Mouse (Mus musculus) urinary bladder, postnatal 36 days (tissue): ENCODE results near the gene Cd300lf.

ENCODE experiments used
- DNase-seq, 2 experiments: peaks; one replicate each; pipeline ENCODE4 v3.0.0; 2022; ENCODE audit warnings: low spot score in 2 of 2, mixed read lengths in 1 of 2

The Cd300lf gene

DNA sequence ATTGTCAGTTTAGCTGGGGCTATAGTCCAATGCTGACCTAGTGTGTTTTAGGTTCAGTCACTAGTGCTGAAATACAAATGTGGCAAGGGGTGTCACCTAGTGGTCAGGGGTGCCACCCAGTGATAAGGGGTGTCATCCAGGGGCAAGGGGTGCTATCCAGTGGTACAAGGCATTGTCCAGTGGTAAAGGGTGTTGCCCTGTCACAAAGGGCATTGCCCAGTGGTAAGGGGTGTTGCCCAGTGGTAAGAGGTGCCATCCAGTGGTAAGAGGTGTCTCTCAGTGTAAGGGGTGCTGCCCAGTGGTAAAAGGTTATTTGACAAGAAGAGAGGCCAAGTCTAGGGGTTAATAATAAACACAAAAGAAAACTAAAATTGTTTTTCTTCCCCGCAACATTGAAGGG lies 56.4 kb downstream of the Cd300lf start:
- DNase-seq: no peak

DNA sequence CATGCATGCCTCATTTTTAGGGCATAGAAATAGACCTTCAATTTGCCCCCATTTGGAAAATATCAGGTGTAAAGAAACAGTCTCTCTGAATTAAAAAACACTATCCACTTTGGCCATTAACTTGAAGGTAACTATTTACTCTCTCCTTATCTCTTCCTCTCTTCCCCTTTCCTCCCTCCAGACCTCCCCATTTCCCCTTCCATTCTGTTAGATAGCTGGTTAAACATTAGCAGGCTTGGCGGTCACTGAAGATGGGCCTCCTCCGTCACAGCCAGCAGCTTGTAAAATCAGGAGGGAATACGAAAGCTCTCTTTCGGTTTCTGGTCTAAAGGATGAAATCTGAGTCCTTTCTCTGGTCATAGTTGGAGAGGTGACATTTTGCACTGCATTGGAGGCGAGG lies 57.9 kb downstream of the Cd300lf start:
- no peak for DNase-seq

DNA sequence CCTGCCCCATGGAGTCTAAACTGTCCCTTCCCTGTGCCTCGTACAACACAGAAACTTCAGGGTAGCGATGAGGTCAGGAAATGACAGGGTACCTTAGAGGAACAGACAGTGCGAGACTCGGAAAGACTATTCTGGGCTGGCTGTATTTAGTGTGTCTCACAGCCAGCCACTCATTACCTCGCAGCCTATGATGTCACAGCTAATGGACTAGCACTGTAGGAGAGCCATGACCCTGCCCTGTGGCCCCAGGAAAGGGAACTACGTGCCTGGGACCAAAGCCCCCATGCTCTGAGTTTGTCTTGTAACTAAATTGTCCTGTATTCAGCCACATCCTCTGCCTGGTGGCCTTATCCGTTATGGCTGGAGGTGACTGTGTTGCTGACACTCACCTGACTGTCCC lies 58.4 kb downstream of the Cd300lf start:
- DNase-seq: no peak

DNA sequence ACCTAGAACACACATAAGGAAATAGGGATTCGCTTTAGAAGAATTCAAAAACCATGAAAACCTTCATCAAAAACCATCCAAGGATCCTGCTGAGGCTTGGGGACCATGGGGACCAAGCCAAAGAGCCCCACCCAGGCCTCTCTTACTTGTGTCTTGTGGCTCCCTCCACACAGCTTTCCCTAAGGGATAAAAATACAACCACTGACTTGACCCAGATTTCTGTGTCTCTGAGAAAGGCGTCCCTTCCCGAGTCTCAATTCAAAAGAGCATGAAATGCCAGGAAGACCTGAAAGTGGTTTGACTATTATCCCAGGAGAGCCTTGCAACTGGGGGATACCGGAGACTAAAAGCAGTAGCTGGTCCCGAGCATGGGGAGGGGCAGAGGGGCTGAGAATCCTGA lies 60.8 kb downstream of the Cd300lf start:
- no peak for DNase-seq

DNA sequence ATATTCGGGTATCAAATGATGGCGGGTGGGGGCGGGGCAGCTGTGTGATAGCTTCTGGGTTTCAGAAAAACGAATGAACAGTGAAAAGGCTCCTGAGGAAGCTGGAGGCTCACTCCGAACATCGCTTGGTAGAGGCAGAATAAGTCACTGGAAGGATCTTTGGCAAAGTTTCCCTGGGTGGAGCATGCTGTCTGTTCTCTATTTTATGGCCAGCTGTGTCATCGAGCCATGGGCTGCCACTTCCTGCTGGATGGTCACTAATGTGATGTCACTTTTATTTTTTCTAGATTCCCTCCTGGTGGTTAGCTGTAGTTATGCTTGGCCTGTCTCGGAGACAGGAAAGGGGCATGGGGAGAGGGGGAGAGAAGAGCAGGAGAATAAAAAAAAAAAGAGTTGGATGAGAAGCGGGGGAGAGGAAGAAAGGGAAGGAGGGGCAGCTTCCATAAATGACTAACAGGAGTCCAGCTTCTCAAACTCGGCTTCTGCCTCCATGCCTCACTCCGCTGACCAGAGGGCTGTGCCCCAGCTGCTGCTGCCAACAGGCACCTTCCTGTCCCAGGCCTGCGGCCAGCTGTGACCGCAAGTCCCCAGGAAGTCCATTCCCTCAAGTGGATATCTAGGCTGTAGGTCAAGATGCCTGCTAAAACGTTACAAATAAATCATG lies 62.0 kb downstream of the Cd300lf start:
- peak; percentile 10 to 62 for DNase-seq

DNA sequence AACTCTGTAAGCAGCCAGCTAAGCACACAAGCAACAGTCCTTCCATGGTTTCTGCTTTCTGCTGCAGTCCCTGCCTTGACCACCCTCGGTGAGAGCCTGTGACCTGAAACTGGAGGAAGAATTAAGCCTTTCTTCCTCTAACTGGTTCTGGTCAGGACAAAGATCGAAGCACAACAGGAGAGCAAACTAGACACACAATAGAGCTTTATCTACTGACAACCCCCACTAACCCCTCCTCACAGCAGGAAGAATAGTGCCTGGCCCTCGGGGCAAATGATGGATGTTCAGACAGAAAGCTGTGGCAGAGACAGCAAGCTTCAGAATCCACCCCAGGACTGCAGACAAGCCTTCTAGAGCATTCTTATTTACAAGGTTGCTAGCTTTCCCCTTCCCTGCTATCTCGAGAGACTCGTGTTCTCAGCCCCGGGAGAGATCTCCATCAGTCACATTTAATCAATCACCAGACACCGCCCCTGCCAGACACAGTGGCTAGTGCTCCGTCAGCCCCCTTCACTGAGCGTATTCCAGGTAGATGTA lies 62.7 kb downstream of the Cd300lf start:
- no peak for DNase-seq

DNA sequence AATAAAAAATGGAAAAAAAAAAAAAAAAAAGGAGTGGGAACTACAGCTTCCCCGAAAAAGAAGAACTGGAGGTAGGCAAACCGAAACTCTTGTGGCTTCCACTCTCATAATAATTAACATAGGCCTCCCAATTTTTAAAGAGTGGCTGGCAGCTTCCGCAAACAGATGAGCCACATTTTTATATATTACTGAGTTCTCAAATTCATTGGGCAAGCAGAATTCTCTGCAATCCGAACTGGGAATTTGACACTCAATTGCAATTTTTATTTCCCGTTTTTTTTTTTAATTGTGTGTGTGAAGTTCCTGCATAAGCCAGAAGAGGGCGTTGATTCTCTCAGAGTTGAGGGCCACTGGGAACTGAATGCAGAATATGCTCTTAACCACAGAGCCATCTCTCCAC lies 67.0 kb downstream of the Cd300lf start:
- DNase-seq: no peak
